Mouse (Mus musculus) gastrocnemius, adult 18-20 months (tissue): ENCODE data around the gene Cbx8. TPM values are rescaled to one million over a fixed set of nuclear protein-coding genes. Genes with fewer than 3 reads are reported as not detected.

Experiments used
- DNase-seq: peaks from one replicate; pipeline ENCODE4 v3.0.0; 2021; ENCODE audit warnings: low spot score
- total RNA-seq, 2 experiments: library from RNA; stranded (reverse); gene quantifications; 2 replicates each; pipeline ENCODE4 v1.2.3; 2021

Cbx8 gene
- total RNA-seq, 2 experiments from 2014 or later = 2.6 to 3.5 TPM

- no peak for DNase-seq
Measured at GRCm38 (mm10) chr11:119051426-119051825, 10.7 kb upstream of the Cbx8 start.

DNA sequence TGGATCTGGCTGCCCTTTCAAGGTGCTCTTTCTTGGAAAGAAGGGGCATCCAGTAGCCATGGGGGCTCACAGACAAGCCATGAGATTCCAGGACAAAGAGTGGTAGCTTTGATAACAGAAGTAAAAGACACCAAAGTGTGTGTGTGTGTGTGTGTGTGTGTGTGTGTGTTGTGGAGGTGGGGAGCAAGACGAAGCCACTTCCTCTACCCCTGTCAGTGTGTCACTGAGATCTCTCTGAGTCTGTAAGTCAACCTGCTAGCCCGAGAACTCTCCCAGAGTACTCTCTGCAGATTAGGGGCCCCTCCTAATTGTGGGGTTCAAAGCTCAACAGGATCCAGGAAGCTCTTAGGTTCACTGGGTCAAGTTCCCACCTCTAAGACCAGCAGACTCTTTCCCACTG is 9.6 kb upstream of the Cbx8 start:
- DNase-seq = no peak

- no peak for DNase-seq
Measured at GRCm38 (mm10) chr11:119048133-119048510, 7.4 kb upstream of the Cbx8 start.

GRCm38 (mm10) chr11:119047261-119048132 is 6.7 kb upstream of the Cbx8 start:
- no peak for DNase-seq

- DNase-seq = no peak
Measured at GRCm38 (mm10) chr11:119046601-119047245, 6.0 kb upstream of the Cbx8 start.

- DNase-seq = no peak
Measured at GRCm38 (mm10) chr11:119044551-119045337, 4.0 kb upstream of the Cbx8 start.

GRCm38 (mm10) chr11:119043761-119044550 is 3.2 kb upstream of the Cbx8 start:
- no peak for DNase-seq

DNA sequence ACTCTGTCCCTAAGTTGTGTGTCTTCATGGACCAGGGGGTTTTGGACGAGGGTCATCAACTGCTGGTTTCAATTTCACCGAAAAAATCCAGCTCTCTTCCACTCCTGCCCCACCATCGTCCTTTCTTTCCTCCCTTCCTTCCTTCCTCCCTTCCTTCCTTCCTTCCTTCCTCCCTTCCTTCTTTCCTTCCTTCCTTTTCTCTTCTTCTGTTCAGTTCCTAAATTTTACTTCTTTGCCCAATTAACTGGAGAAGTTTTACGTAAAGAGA is 2.4 kb upstream of the Cbx8 start:
- DNase-seq = no peak

- no peak for DNase-seq
Measured at GRCm38 (mm10) chr11:119042466-119043272, 1.9 kb upstream of the Cbx8 start.

GRCm38 (mm10) chr11:119041750-119042465 is 1.1 kb upstream of the Cbx8 start:
- DNase-seq = no peak

DNA sequence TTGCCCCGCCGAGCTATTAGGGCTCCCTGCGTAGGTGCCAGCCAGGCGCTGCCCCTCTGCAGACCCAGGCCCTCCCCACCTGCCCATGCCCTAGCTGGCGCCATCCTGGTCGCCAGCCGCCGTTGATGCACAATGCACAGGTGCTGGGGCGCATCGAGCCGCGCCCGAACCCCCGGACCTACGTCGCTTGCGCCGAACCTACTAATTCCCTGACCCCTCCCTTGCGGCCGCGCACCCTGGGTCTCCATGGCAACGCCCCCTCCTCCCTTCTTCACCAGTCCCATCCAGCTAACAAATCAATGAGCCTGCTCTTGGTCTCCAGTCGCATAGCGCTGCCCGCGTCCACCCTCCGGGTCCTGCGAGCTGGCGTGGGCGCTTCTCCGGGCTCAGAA is 552 bp upstream of the Cbx8 start:
- no peak for DNase-seq

GRCm38 (mm10) chr11:119039732-119040512 is 847 bp downstream of the Cbx8 start:
- no peak for DNase-seq

- no peak for DNase-seq
Measured at GRCm38 (mm10) chr11:119038744-119039484, 1.9 kb downstream of the Cbx8 start.

GRCm38 (mm10) chr11:119037780-119038401 is 2.9 kb downstream of the Cbx8 start:
- DNase-seq = no peak

DNA sequence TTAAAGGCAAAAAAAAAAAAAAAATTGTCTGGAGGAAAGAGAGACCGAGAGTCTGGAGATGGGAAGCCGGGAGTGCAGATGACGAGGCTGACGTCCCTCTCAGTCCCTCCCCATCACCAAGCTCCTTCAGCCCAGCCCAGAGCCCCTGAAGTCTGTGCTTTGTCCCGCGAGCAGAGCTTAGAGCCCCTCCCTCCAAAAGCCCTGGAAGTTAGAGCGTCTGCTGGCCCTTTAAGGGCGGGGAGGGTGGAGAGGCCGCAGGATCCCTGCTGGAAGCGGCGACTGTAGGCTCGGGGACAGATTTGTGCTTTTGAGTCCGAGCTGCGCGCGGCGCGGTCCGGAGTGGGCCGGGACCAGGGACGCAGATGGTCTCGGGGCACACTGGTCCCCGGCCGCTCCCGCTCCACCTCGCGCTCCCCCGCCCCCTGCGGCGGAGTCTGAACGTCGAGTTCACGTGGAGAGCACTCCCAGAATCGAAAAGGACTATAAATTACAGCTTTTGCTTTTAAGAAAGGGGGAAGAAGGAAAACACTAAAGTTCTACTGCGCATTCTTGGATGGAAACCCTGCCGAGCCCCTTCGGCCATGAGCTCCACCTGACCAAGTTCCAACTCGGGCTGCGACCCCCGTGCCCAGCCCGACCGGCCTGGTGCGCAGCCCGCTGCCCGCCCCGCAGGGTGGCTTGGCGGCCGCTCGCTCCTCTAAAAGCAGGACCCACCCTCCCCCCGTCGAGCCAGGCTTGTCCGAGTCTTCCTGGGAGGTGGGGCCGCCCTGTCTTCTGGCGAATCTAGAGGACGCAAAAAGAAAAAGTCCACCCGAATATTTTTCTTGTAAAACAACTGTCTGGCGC is 3.6 kb downstream of the Cbx8 start:
- no peak for DNase-seq

- no peak for DNase-seq
Measured at GRCm38 (mm10) chr11:119036447-119036846, 4.3 kb downstream of the Cbx8 start.

GRCm38 (mm10) chr11:119035686-119036165 is 5.0 kb downstream of the Cbx8 start:
- DNase-seq = no peak
